Mouse (Mus musculus) liver, postnatal 0 days (tissue): ENCODE measurements at regions not wholly inside any gene's neighbourhood (a gene's known extent, or its start where the extent isn't known, plus 50 kb on each side); places are given as distances from the start of the nearest gene placed in this dataset.

Source experiments
- ATAC-seq: fragments of 200-750 bp; cut with Nextera tagmentation; 2 replicates; pipeline ENCODE4 v1.8.0; 2017; ENCODE audit warnings: mild to moderate bottlenecking, moderate library complexity
- DNase-seq: peaks from one replicate; pipeline ENCODE4 v3.0.0-alpha.2; 2016
- H3K27ac ChIP-seq: fragments of 300-500 bp; sonication (generic); 2 replicates; pipeline ENCODE4 v1.5.1; 2014; ENCODE audit warnings: antibody characterized with exemption, moderate library complexity, mild to moderate bottlenecking, low read depth
- H3K27me3 ChIP-seq: fragments of 300-500 bp; sonication (generic); 2 replicates; pipeline ENCODE4 v1.6.1; 2014; ENCODE audit warnings: low read length, control low read depth, mixed read lengths; ENCODE audit not compliant: insufficient read depth
- H3K36me3 ChIP-seq: fragments of 300-500 bp; sonication (generic); replicated peaks from 2 replicates; pipeline ENCODE4 v1.6.1; 2014; ENCODE audit warnings: mild to moderate bottlenecking, control low read depth, low read length, moderate library complexity, mixed read lengths; ENCODE audit not compliant: insufficient read depth
- H3K4me1 ChIP-seq: fragments of 300-500 bp; sonication (generic); 2 replicates; pipeline ENCODE4 v1.6.1; 2014; ENCODE audit warnings: antibody characterized with exemption, mild to moderate bottlenecking, control low read depth; ENCODE audit not compliant: insufficient read depth
- H3K4me2 ChIP-seq: fragments of 300-500 bp; sonication (generic); 2 replicates; pipeline ENCODE4 v1.6.1; 2014; ENCODE audit warnings: low read depth, mild to moderate bottlenecking, low read length, moderate library complexity, mixed read lengths
- H3K4me3 ChIP-seq: fragments of 300-500 bp; sonication (generic); 2 replicates; pipeline ENCODE4 v1.5.1; 2014; ENCODE audit warnings: low read depth, low read length
- H3K9ac ChIP-seq: fragments of 300-500 bp; sonication (generic); replicated peaks from 2 replicates; pipeline ENCODE4 v1.6.1; 2014; ENCODE audit warnings: mild to moderate bottlenecking, moderate library complexity
- H3K9me3 ChIP-seq: fragments of 300-500 bp; sonication (generic); 2 replicates; pipeline ENCODE4 v1.6.1; 2016; ENCODE audit warnings: mild to moderate bottlenecking, control low read depth, low read length, mixed read lengths
- CTCF ChIP-seq: sonication (generic); IDR thresholded peaks from 2 replicates; pipeline ENCODE4 v1.5.1; 2016; ENCODE audit warnings: antibody characterized with exemption, low read depth
- EP300 ChIP-seq: IDR thresholded peaks from 2 replicates; pipeline ENCODE4 v1.6.1; 2016; ENCODE audit warnings: antibody characterized with exemption, low read depth, mild to moderate bottlenecking
- WGBS: fragments of 180-500 bp; shearing (Covaris S2); extraction: QIAGEN DNeasy Blood & Tissue Kit; methylation state at CpG from one replicate; pipeline ENCODE4 v1.1.7; 2014; ENCODE audit not compliant: insufficient replicate concordance; 5-methylcytosine and 5-hydroxymethylcytosine counted together

DNA sequence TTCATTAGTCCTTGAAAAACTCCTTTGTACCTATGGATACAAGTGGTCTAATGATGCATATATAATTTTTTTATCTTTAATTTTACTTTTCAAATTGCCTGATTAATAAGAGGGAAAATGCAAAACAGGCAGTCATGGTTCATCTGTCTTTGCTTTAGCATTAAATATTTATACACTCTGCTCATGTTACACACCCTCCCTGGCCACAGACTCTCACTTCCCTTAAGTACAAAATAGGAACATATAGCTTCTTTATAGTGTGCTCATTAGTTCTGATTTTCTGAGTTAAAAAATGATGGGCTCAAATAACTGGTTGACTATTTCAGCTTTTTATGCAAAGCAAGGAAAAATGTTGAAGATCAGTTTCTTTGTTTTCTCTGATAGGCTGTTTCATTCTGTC, 195.2 kb upstream of the Mki67 start:
- H3K27ac ChIP-seq = no peak overlapping the region
- DNase-seq (no peak), ATAC-seq (no peak)
- H3K9me3 ChIP-seq = no peaks in the 10 kb centered on the region
- no peak overlapping the region for H3K4me2 ChIP-seq
- H3K4me1 ChIP-seq = no peaks in the 10 kb centered on the region
- no peak overlapping the region for H3K9ac ChIP-seq
- TF ChIP-seq EP300 (no peak), CTCF (no peak)
- H3K4me3 ChIP-seq = no peak overlapping the region
- H3K27me3 ChIP-seq = no peaks in the 10 kb centered on the region
- H3K36me3 ChIP-seq = no peaks in the 10 kb centered on the region

DNA sequence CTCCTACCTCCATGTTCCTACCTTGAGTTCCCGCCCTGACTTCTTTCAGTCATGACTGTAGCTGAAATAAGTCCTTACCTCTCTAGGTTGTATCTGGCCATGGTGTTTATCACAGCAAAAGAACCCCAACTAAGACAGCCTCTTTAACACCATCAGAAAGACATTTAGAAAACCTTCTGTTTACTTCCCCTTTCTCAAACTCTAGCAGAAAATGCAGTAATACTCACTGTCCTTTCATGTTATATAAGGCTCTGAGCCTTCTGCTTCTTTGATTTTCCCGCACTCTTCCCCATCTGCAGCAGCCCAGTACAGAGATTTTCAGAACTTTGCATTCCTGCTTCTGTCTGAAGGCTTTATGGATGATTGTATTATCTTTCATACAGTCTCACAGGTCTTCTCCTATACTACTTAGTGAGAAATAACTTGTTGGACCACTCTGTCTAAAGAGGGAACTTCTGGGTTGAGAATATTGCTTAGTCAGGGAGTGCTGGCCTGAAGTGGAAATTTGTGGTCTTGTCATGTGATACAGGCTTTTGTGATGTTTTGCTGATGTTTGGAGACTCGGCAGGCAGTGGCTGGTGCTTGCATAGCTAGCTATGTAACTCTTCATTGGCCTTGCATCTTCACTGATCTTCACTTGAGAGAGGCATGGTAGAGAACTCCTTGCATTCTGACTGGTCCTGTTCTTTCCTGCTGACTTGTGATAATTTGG, 197.9 kb upstream of the Mki67 start:
- no peak for DNase-seq
- Histone ChIP-seq H3K27ac (no peak overlapping the region), H3K4me2 (no peak overlapping the region), H3K4me1 (no peaks in the 10 kb centered on the region), H3K9me3 (no peaks in the 10 kb centered on the region), H3K27me3 (no peaks in the 10 kb centered on the region), H3K4me3 (no peak overlapping the region), H3K36me3 (no peaks in the 10 kb centered on the region), H3K9ac (no peak overlapping the region)
- WGBS = 44% methylated on average over 3 of the region's 3 CpGs
- TF ChIP-seq EP300 (no peak), CTCF (no peak)
- no peak for ATAC-seq

DNA sequence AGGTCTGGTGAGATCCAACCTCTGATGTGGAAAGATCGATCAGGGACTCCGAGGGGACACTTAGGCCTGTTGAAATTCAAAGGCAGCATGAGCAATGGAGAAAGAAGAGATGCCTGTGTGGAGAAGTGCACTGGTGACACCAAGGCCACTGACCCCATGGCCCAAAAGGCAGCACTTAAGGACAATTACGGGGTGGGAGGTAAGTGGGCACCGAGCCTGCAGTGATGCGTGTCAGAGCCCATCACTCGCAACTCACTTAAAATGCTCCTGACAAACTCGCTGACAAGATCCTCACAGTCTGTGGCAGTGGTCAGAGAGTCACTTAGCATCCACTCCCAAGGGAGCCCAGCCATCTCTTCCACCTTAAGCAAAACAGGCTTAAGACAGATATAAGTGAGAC, 207.7 kb upstream of the Mki67 start:
- H3K27ac ChIP-seq = no peak overlapping the region
- TF ChIP-seq CTCF (no peak), EP300 (no peak)
- H3K4me1 ChIP-seq = no peaks in the 10 kb centered on the region
- no peaks in the 10 kb centered on the region for H3K36me3 ChIP-seq
- H3K4me2 ChIP-seq = no peak overlapping the region
- no peaks in the 10 kb centered on the region for H3K9me3 ChIP-seq
- H3K27me3 ChIP-seq = no peaks in the 10 kb centered on the region
- H3K9ac ChIP-seq = no peak overlapping the region
- H3K4me3 ChIP-seq = no peak overlapping the region
- 70% methylated on average over 7 of the region's 7 CpGs for WGBS
- no peak for DNase-seq
- ATAC-seq = no peak

DNA sequence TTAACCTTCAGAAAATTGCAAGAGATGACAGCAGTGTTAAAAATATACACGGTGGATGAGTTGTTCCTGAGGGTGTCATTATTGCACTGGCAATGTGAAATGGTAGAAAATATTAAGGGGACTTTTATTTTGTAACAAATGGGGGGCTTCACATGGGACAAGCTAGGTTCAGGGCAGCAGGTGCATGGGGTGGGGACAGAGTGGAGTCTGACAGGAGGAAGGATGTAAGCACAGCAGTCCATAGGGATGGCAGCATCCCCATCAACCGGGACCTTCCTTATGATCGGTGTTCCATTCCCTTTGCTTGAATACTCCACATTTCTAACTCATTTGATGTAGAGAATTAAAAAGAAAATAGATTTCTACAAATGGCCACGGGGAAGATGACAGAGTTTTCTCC, 208.5 kb upstream of the Mki67 start:
- WGBS = 80% methylated on average over 4 of the region's 4 CpGs
- no peak overlapping the region for H3K4me2 ChIP-seq
- TF ChIP-seq CTCF (no peak), EP300 (no peak)
- no peak overlapping the region for H3K27ac ChIP-seq
- no peak overlapping the region for H3K9ac ChIP-seq
- H3K4me3 ChIP-seq = no peak overlapping the region
- no peak for ATAC-seq
- H3K4me1 ChIP-seq = no peaks in the 10 kb centered on the region
- H3K9me3 ChIP-seq = no peaks in the 10 kb centered on the region
- no peaks in the 10 kb centered on the region for H3K36me3 ChIP-seq
- DNase-seq = no peak
- H3K27me3 ChIP-seq = no peaks in the 10 kb centered on the region

DNA sequence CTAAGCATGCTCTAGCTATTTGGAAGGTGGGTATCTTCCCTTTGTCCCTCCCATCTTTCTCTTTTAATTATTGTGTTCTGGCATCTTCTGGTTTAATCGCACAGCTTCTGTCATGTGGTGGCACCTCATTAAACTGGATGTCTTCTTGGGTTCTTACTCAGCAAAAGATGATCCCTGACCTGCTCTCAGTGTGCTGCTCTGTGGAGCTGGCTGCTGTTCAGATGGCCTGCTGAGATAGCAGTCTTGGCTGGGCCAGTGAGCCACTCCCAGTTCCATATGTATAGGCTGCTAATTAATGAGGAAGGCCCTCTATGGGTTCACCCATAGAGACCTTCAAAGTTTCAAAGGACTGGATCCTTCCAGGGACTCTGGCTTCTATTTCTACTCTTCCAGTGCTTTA, 213.9 kb upstream of the Mki67 start:
- no peak for ATAC-seq

DNA sequence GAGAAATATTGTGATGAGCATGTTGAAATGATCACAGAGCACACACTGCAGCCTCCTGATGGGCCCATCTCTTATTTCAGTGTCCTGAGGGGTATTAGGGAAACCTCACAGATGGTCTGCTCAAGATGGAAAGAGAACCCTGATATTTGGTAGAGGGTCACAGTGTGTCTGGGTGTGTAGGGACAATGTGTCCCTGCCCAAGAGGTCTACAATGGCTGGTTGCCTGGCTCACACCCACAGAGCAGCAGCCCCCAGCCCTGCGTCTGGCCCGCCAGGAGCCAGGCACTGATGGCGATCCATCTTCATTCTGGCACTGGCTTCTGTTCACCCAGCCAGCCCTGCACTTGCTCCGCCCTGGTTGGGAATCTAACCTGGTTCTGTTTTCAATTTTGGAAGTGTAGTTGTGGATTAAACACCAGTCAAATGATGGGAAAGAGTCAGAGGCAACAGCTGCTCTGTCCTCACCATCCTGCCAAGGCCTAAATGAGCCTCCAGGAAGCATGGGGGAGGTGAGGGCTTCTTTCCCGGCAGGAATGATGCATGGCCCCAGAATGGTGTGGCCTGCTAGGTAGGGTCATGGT, 216.5 kb upstream of the Mki67 start:
- TF ChIP-seq EP300 (no peak), CTCF (no peak)
- H3K27ac ChIP-seq = no peak overlapping the region
- no peak for ATAC-seq
- no peak for DNase-seq
- 65% methylated on average over 5 of the region's 5 CpGs for WGBS
- H3K9ac ChIP-seq = no peak overlapping the region
- H3K4me2 ChIP-seq = no peak overlapping the region
- H3K4me3 ChIP-seq = no peak overlapping the region
- no peaks in the 10 kb centered on the region for H3K27me3 ChIP-seq
- H3K9me3 ChIP-seq = no peaks in the 10 kb centered on the region
- H3K4me1 ChIP-seq = no peaks in the 10 kb centered on the region
- H3K36me3 ChIP-seq = no peaks in the 10 kb centered on the region

More for the DNA sequence above, 213.9 kb upstream of the Mki67 start:
- H3K9ac ChIP-seq = no peak overlapping the region
- H3K27me3 ChIP-seq = no peaks in the 10 kb centered on the region
- no peaks in the 10 kb centered on the region for H3K4me1 ChIP-seq
- no peaks in the 10 kb centered on the region for H3K9me3 ChIP-seq
- no peak overlapping the region for H3K4me3 ChIP-seq
- no peak for TF ChIP-seq CTCF
- TF ChIP-seq EP300 = no peak
- WGBS = 91% methylated on average over 1 of the region's 1 CpGs
- no peak for DNase-seq
- no peak overlapping the region for H3K27ac ChIP-seq
- no peak overlapping the region for H3K4me2 ChIP-seq
- no peaks in the 10 kb centered on the region for H3K36me3 ChIP-seq
